Mouse (Mus musculus) embryonic fibroblast, embryonic 13.5 days (primary cell): ENCODE results near the gene Slc3a2.

Experiments used
- CTCF ChIP-seq: IDR thresholded peaks from 2 replicates; pipeline ENCODE4 v1.5.1; 2011; ENCODE audit warnings: mild to moderate bottlenecking, control low read depth, low read length, moderate library complexity, borderline replicate concordance; ENCODE audit not compliant: insufficient read depth
- POLR2A ChIP-seq: IDR thresholded peaks from 2 replicates; pipeline ENCODE4 v1.6.1; 2011; ENCODE audit warnings: low read depth, mild to moderate bottlenecking, control low read depth, low read length, moderate library complexity

- TF ChIP-seq CTCF = no peak
- no peak for TF ChIP-seq POLR2A
Measured at GRCm38 (mm10) chr19:8725081-8725613, 2.0 kb upstream of the Slc3a2 start.
